Mouse (Mus musculus) heart, embryonic 14.5 days (tissue): ENCODE data around the gene Lgi1. TPM values are rescaled to one million over a fixed set of nuclear protein-coding genes. Genes with fewer than 3 reads are reported as not detected.

Experiments used
- ATAC-seq: fragments of 200-750 bp; cut with Nextera tagmentation; 2 replicates; pipeline ENCODE4 v1.8.0; 2017; ENCODE audit warnings: low read depth, moderate TSS enrichment; ENCODE audit not compliant: insufficient number of reproducible peaks, insufficient read depth, low FRiP score
- H3K27ac ChIP-seq, 2 experiments: fragments of 200-500 bp in 1 of 2; fragments of 300-500 bp in 1 of 2; sonication (generic) in 1 of 2; replicated peaks in 1 of 2; 2 replicates each; pipeline ENCODE4 v1.5.1; 2012 to 2014; ENCODE audit warnings: low read depth in 2 of 2, low read length in 2 of 2, control low read depth in 1 of 2, mild to moderate bottlenecking in 1 of 2, mixed read lengths in 1 of 2; ENCODE audit not compliant: control insufficient read depth in 1 of 2, insufficient read depth in 1 of 2
- H3K27me3 ChIP-seq: fragments of 300-500 bp; sonication (generic); 2 replicates; pipeline ENCODE4 v1.6.1; 2014; ENCODE audit warnings: mild to moderate bottlenecking, low read length, control low read depth; ENCODE audit not compliant: control insufficient read depth, insufficient read depth
- H3K36me3 ChIP-seq: fragments of 300-500 bp; sonication (generic); 2 replicates; pipeline ENCODE4 v1.6.1; 2014; ENCODE audit warnings: mild to moderate bottlenecking, control low read depth, low read length, mixed read lengths; ENCODE audit not compliant: control insufficient read depth, insufficient read depth
- H3K4me1 ChIP-seq, 2 experiments: fragments of 200-500 bp in 1 of 2; fragments of 300-500 bp in 1 of 2; sonication (generic) in 1 of 2; 2 replicates each; pipeline ENCODE4 v1.6.1; 2012 to 2014; ENCODE audit warnings: low read length in 2 of 2, control low read depth in 1 of 2, mixed read lengths in 1 of 2; ENCODE audit not compliant: control insufficient read depth in 2 of 2, insufficient read depth in 2 of 2
- H3K4me2 ChIP-seq: fragments of 300-500 bp; sonication (generic); 2 replicates; pipeline ENCODE4 v1.6.1; 2014; ENCODE audit warnings: mild to moderate bottlenecking, low read length
- H3K4me3 ChIP-seq, 2 experiments: fragments of 200-500 bp in 1 of 2; fragments of 300-500 bp in 1 of 2; sonication (generic) in 1 of 2; 2 replicates each; pipeline ENCODE4 v1.5.1; 2012 to 2014; ENCODE audit warnings: low read length in 2 of 2, mild to moderate bottlenecking in 2 of 2, control low read depth in 1 of 2, low read depth in 1 of 2, moderate library complexity in 1 of 2; ENCODE audit not compliant: control insufficient read depth in 1 of 2, insufficient read depth in 1 of 2
- H3K9ac ChIP-seq: fragments of 300-500 bp; sonication (generic); 2 replicates; pipeline ENCODE4 v1.6.1; 2014; ENCODE audit warnings: mild to moderate bottlenecking, low read length
- H3K9me3 ChIP-seq: fragments of 300-500 bp; sonication (generic); 2 replicates; pipeline ENCODE4 v1.6.1; 2016; ENCODE audit warnings: low read length, control low read depth; ENCODE audit not compliant: control insufficient read depth
- WGBS: fragments of 180-500 bp; shearing (Covaris S2); extraction: QIAGEN DNeasy Blood & Tissue Kit; methylation state at CpG from one replicate; pipeline ENCODE4 v1.1.7; 2014; 5-methylcytosine and 5-hydroxymethylcytosine counted together
- polyA plus RNA-seq: library from polyadenylated mRNA; unstranded; fragments of >200 nt; fragmentation: Nextera tagmentation; extraction: Ambion mirVana; gene quantifications from 2 replicates; pipeline ENCODE4 v1.2.1, GENCODE M21; 2014

Lgi1 gene
- polyA plus RNA-seq, 1 experiment from 2014 or later: 0.14 TPM

DNA sequence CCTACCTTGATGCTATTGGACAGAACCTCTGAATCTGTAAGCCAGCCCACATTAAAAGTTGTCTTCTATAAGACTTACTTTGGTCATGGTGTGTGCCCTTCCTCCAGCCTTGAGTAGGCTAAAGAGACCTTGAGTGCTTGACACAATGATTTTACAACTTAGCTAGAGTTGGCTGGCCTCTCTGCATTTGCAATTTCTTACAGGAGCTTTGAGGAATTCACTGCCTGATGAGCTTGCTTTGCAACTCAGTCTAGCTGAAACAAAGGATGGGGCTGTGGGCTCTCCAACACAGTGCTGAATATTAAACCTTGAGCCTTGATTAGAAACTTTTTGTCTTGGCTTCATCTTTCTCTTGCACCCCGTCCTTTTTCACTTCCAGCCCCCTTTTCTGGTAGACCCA lies 78.9 kb downstream of the Lgi1 start:
- WGBS: 53% methylated on average over 1 of the region's 1 CpGs
- no peak for ATAC-seq

DNA sequence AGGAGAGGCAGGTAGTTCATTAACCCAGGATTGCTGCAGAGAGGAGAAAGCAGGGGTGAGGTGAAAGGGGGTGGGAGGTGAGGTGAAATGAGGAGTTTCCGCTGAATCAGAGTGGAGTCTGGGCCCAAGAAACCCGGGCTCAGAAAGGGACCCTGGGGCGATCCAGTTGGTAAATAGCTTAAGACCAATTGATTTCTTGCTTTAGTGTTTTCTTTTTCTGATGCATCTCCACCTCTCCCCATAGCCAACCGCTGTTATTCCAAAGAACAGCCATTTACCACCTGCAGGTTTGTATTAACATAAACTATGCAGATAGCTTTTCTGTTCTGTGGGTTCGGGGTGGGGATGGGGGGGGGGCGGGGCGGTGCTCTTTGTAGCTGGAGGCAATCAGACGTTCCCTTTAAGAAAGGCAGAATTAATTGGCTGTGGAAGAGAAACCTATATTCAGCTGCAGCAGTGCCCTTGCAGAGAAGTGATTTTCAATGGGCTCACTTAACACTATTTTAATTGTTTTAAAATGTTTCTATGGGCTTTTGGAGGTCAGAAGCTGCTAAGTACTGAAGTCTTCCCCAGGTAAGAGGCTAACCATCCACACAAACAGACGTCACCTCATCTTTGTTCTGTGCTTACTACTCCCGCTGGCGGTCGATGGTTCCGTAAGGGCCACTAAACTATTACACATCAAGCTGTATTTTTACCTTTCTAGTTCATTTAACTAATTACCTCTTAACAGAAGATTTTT lies 84.1 kb downstream of the Lgi1 start:
- Histone ChIP-seq H3K4me2 (no peak overlapping the region), H3K4me1 (no peaks in the 10 kb centered on the region), H3K27ac (no peak overlapping the region), H3K9me3 (peaks cover 11% of the 10 kb centered on the region; the same call in 1 of the 2 replicates), H3K36me3 (no peaks in the 10 kb centered on the region), H3K9ac (no peak overlapping the region), H3K4me3 (no peak overlapping the region), H3K27me3 (no peaks in the 10 kb centered on the region)
- no peak for ATAC-seq
- 35% methylated on average over 13 of the region's 13 CpGs for WGBS

More for the DNA sequence above, 78.9 kb downstream of the Lgi1 start:
- H3K36me3 ChIP-seq: no peaks in the 10 kb centered on the region
- H3K4me3 ChIP-seq: no peak overlapping the region
- no peak overlapping the region for H3K27ac ChIP-seq
- no peaks in the 10 kb centered on the region for H3K4me1 ChIP-seq
- no peak overlapping the region for H3K9ac ChIP-seq
- H3K27me3 ChIP-seq: no peaks in the 10 kb centered on the region
- H3K9me3 ChIP-seq: peaks cover 11% of the 10 kb centered on the region; the same call in 1 of the 2 replicates
- H3K4me2 ChIP-seq: no peak overlapping the region

DNA sequence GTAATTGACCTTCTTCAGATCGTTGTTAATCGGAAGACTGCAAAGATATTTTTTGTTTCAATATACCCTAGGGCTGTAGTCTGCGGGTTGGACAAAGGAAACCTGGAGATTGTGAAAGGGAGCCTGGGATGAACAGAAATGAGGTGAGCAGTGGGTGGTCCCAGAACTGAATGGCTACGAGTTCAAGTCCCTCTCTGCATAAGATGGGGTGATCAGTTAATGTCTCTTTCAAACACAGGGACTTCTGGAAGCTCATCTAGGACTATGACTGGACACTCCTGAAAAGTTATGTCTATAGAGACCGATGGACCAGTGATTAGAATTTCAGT lies 84.6 kb downstream of the Lgi1 start:
- no peaks in the 10 kb centered on the region for H3K36me3 ChIP-seq
- H3K27ac ChIP-seq: no peak overlapping the region
- H3K9me3 ChIP-seq: peaks cover 11% of the 10 kb centered on the region; the same call in 1 of the 2 replicates
- H3K9ac ChIP-seq: no peak overlapping the region
- no peaks in the 10 kb centered on the region for H3K4me1 ChIP-seq
- 77% methylated on average over 5 of the region's 5 CpGs for WGBS
- no peak overlapping the region for H3K4me2 ChIP-seq
- H3K27me3 ChIP-seq: no peaks in the 10 kb centered on the region
- H3K4me3 ChIP-seq: no peak overlapping the region
- ATAC-seq: no peak

DNA sequence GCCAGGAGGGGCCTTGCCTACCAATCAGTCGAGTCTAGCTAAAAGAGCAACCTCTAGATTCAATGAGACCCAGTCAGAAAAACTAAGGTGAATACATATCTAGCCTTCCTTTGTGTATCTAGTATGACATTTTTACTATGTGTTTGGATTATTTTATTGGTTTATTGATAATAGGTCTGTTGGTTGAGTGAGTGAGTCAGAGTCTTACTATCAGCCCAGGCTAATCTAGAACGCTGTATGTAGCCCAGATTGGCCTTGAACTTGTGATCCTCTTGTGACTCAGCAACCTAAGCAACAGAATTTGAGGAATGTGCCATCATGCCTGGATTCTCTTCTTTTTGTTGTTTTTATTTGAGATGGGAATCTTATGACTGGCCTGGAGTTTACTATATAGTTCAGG lies 86.9 kb downstream of the Lgi1 start:
- ATAC-seq: no peak
- no peaks in the 10 kb centered on the region for H3K36me3 ChIP-seq
- no peak overlapping the region for H3K4me3 ChIP-seq
- no peaks in the 10 kb centered on the region for H3K4me1 ChIP-seq
- H3K4me2 ChIP-seq: no peak overlapping the region
- no peak overlapping the region for H3K27ac ChIP-seq
- 78% methylated on average over 2 of the region's 2 CpGs for WGBS
- no peaks in the 10 kb centered on the region for H3K27me3 ChIP-seq
- no peak overlapping the region for H3K9ac ChIP-seq
- peaks cover 6% of the 10 kb centered on the region; the same call in 1 of the 2 replicates for H3K9me3 ChIP-seq

DNA sequence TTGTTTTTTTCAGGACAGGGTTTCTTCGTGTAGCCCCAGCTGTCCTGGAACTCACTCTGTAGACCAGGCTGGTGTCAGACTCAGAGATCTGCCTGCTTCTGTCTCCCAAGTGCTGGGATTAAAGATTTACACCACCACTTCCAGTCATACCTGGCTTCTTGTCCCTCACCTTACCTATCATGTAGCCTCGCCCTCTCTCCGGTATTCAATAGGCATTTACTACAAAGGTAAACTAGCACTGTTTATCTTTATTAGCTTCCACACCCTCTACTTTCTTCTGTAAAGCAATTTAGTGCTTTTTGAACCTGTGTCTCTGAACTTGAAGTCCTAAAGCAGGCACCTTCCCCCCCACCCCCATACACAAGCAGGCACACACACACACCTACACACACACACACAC lies 87.4 kb downstream of the Lgi1 start:
- Histone ChIP-seq H3K9me3 (0 out of 2 replicates have a peak, but pooled peaks cover under 1% of the 10 kb centered on the region), H3K4me3 (no peak overlapping the region), H3K4me1 (no peaks in the 10 kb centered on the region), H3K4me2 (no peak overlapping the region), H3K27ac (no peak overlapping the region), H3K36me3 (no peaks in the 10 kb centered on the region), H3K27me3 (no peaks in the 10 kb centered on the region), H3K9ac (no peak overlapping the region)
- ATAC-seq: no peak
- WGBS: 76% methylated on average over 3 of the region's 3 CpGs

DNA sequence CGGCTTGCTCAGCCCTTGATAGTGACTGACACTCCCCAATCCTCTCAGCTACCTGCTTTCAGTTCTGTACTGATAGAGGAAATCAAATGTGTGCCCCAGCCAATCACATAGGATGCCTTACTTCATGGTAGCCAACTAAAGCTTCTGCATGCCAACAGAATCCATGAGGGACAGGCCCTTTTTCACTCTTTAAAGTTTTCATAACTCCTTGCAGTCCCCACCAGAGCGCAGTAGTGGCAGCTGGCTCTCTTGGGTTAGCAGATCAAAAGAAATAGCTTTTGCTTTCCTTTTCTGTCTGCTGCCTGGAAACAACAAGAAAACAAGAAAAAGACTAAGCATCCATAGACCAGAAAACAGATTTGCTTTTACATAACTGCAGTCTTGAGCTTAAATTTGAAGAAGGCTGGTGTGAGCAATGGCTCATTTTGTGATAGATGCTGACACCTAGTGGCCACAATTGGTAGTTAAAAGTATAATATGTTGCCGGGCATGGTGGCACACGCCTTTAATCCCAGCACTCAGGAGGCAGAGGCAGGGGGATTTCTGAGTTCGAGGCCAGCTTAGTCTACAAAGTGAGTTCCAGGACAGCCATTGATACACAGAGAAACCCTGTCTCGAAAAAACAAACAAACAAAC lies 88.3 kb downstream of the Lgi1 start:
- Histone ChIP-seq H3K36me3 (no peaks in the 10 kb centered on the region), H3K27ac (no peak overlapping the region), H3K9ac (no peak overlapping the region), H3K9me3 (no peaks in the 10 kb centered on the region), H3K27me3 (no peaks in the 10 kb centered on the region), H3K4me3 (no peak overlapping the region), H3K4me2 (no peak overlapping the region), H3K4me1 (no peaks in the 10 kb centered on the region)
- WGBS: 32% methylated on average over 6 of the region's 6 CpGs
- no peak for ATAC-seq

DNA sequence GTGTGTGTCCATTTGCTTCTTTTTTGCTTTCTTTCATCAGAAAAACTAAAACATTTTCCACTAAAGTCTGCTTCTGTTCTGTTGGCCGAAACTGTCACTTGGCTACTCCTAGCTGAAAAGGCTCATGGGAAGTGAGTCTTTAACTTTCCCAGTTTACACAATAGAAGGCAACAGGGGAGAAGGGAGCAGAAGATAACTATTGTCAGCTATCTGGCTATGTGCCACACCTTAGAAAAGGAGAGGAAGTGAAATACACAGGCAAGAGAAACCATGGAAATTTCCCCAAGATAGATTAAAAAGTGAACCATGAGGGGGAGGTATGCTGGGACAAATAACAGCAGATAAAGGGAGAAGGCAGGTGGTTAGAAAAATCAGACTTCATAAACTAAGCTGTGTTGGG lies 89.9 kb downstream of the Lgi1 start:
- no peak for ATAC-seq
- Histone ChIP-seq H3K9me3 (no peaks in the 10 kb centered on the region), H3K4me3 (no peak overlapping the region), H3K27me3 (no peaks in the 10 kb centered on the region), H3K4me1 (no peaks in the 10 kb centered on the region), H3K9ac (no peak overlapping the region), H3K4me2 (no peak overlapping the region), H3K27ac (no peak overlapping the region), H3K36me3 (no peaks in the 10 kb centered on the region)
- WGBS: 64% methylated on average over 1 of the region's 1 CpGs
